Mouse (Mus musculus) forebrain, embryonic 15.5 days (tissue): ENCODE measurements around the gene Plcb1. TPM values are rescaled to one million over a fixed set of nuclear protein-coding genes. Genes with fewer than 3 reads are reported as not detected.

ENCODE experiments used
- ATAC-seq: fragments of 200-750 bp; cut with Nextera tagmentation; replicated peaks from 2 replicates; pipeline ENCODE4 v1.8.0; 2017; ENCODE audit warnings: mild to moderate bottlenecking, moderate TSS enrichment, moderate library complexity
- H3K27ac ChIP-seq: fragments of 300-500 bp; sonication (generic); replicated peaks from 2 replicates; pipeline ENCODE4 v1.5.1; 2015; ENCODE audit warnings: mild to moderate bottlenecking, inconsistent platforms
- H3K27me3 ChIP-seq: fragments of 300-500 bp; sonication (generic); 2 replicates; pipeline ENCODE4 v1.6.1; 2015; ENCODE audit warnings: inconsistent platforms
- H3K36me3 ChIP-seq: fragments of 300-500 bp; sonication (generic); 2 replicates; pipeline ENCODE4 v1.6.1; 2015; ENCODE audit warnings: mild to moderate bottlenecking, inconsistent platforms
- H3K4me1 ChIP-seq: fragments of 300-500 bp; sonication (generic); 2 replicates; pipeline ENCODE4 v1.6.1; 2015; ENCODE audit warnings: inconsistent platforms
- H3K4me2 ChIP-seq: fragments of 300-500 bp; sonication (generic); replicated peaks from 2 replicates; pipeline ENCODE4 v1.6.1; 2015; ENCODE audit warnings: mild to moderate bottlenecking, inconsistent platforms
- H3K4me3 ChIP-seq: fragments of 300-500 bp; sonication (generic); 2 replicates; pipeline ENCODE4 v1.5.1; 2015; ENCODE audit warnings: mild to moderate bottlenecking, inconsistent platforms
- H3K9ac ChIP-seq: fragments of 300-500 bp; sonication (generic); replicated peaks from 2 replicates; pipeline ENCODE4 v1.6.1; 2015; ENCODE audit warnings: mild to moderate bottlenecking, inconsistent platforms
- H3K9me3 ChIP-seq: fragments of 300-500 bp; sonication (generic); 2 replicates; pipeline ENCODE4 v1.6.1; 2016; ENCODE audit warnings: inconsistent platforms
- WGBS: fragments of 180-500 bp; shearing (Covaris S2); methylation state at CpG from one replicate; pipeline ENCODE4 v1.1.7; 2015; ENCODE audit warnings: mixed read lengths; 5-methylcytosine and 5-hydroxymethylcytosine counted together
- polyA plus RNA-seq: library from polyadenylated mRNA; unstranded; fragments of >200 nt; fragmentation: Nextera tagmentation; extraction: Ambion mirVana; gene quantifications from 2 replicates; pipeline ENCODE4 v1.2.1, GENCODE M21; 2015

Plcb1 gene
- polyA plus RNA-seq, 1 experiment from 2014 or later: 45.8 TPM

- H3K4me1 ChIP-seq: no peaks in the 10 kb centered on the region
- no peak overlapping the region for H3K9ac ChIP-seq
- no peaks in the 10 kb centered on the region for H3K27me3 ChIP-seq
- no peaks in the 10 kb centered on the region for H3K36me3 ChIP-seq
- no peaks in the 10 kb centered on the region for H3K9me3 ChIP-seq
- whole genome bisulfite sequencing: 81% methylated on average over 2 of the region's 2 CpGs
- no peak overlapping the region for H3K27ac ChIP-seq
- ATAC-seq: no peak
- H3K4me3 ChIP-seq: no peak overlapping the region
- no peak overlapping the region for H3K4me2 ChIP-seq
Measured at GRCm38 (mm10) chr2:134891207-134891606, 105.3 kb downstream of the Plcb1 start.

- H3K4me2 ChIP-seq: no peak overlapping the region
- no peak for ATAC-seq
- no peak overlapping the region for H3K4me3 ChIP-seq
- H3K4me1 ChIP-seq: no peaks in the 10 kb centered on the region
- no peaks in the 10 kb centered on the region for H3K36me3 ChIP-seq
- H3K9ac ChIP-seq: no peak overlapping the region
- no peak overlapping the region for H3K27ac ChIP-seq
- 68% methylated on average over 4 of the region's 4 CpGs for WGBS
- no peaks in the 10 kb centered on the region for H3K27me3 ChIP-seq
- no peaks in the 10 kb centered on the region for H3K9me3 ChIP-seq
Measured at GRCm38 (mm10) chr2:134894776-134895175, 108.9 kb downstream of the Plcb1 start.

GRCm38 (mm10) chr2:134896196-134896595 is 110.3 kb downstream of the Plcb1 start:
- ATAC-seq: no peak
- WGBS: 81% methylated on average over 3 of the region's 3 CpGs
- no peak overlapping the region for H3K9ac ChIP-seq

GRCm38 (mm10) chr2:134897083-134897482 is 111.2 kb downstream of the Plcb1 start:
- H3K27ac ChIP-seq: no peak overlapping the region
- no peak for ATAC-seq
- H3K4me2 ChIP-seq: no peak overlapping the region
- no peaks in the 10 kb centered on the region for H3K36me3 ChIP-seq
- 93% methylated on average over 5 of the region's 5 CpGs for WGBS
- H3K4me3 ChIP-seq: no peak overlapping the region
- H3K27me3 ChIP-seq: no peaks in the 10 kb centered on the region
- H3K4me1 ChIP-seq: no peaks in the 10 kb centered on the region
- no peaks in the 10 kb centered on the region for H3K9me3 ChIP-seq
- no peak overlapping the region for H3K9ac ChIP-seq

More at GRCm38 (mm10) chr2:134896196-134896595, 110.3 kb downstream of the Plcb1 start:
- Histone ChIP-seq H3K27me3 (no peaks in the 10 kb centered on the region), H3K4me3 (no peak overlapping the region), H3K9me3 (no peaks in the 10 kb centered on the region), H3K4me1 (no peaks in the 10 kb centered on the region), H3K4me2 (no peak overlapping the region), H3K36me3 (no peaks in the 10 kb centered on the region), H3K27ac (no peak overlapping the region)

- H3K9me3 ChIP-seq: no peaks in the 10 kb centered on the region
- H3K4me2 ChIP-seq: no peak overlapping the region
- no peak for ATAC-seq
- no peaks in the 10 kb centered on the region for H3K36me3 ChIP-seq
- no peak overlapping the region for H3K27ac ChIP-seq
- H3K27me3 ChIP-seq: no peaks in the 10 kb centered on the region
- no peak overlapping the region for H3K9ac ChIP-seq
- no peak overlapping the region for H3K4me3 ChIP-seq
- H3K4me1 ChIP-seq: no peaks in the 10 kb centered on the region
- WGBS: 93% methylated on average over 2 of the region's 2 CpGs
Measured at GRCm38 (mm10) chr2:134901521-134901920, 115.7 kb downstream of the Plcb1 start.

GRCm38 (mm10) chr2:134910882-134911281 is 125.0 kb downstream of the Plcb1 start:
- Histone ChIP-seq H3K4me2 (no peak overlapping the region), H3K9ac (no peak overlapping the region), H3K9me3 (no peaks in the 10 kb centered on the region), H3K4me1 (peaks cover 26% of the 10 kb centered on the region), H3K36me3 (no peaks in the 10 kb centered on the region), H3K4me3 (no peak overlapping the region), H3K27ac (peak overlapping the region; percentile 55), H3K27me3 (no peaks in the 10 kb centered on the region)
- peak; percentile 91 for ATAC-seq
- 3% methylated on average over 1 of the region's 1 CpGs for WGBS

- Histone ChIP-seq H3K4me1 (peaks cover 26% of the 10 kb centered on the region), H3K27ac (peak overlapping the region; percentile 55), H3K4me3 (no peak overlapping the region), H3K27me3 (no peaks in the 10 kb centered on the region), H3K36me3 (no peaks in the 10 kb centered on the region), H3K9ac (no peak overlapping the region), H3K9me3 (no peaks in the 10 kb centered on the region), H3K4me2 (no peak overlapping the region)
- WGBS: 87% methylated on average over 6 of the region's 6 CpGs
- no peak for ATAC-seq
Measured at GRCm38 (mm10) chr2:134911360-134911759, 125.5 kb downstream of the Plcb1 start.

- ATAC-seq: no peak
- Histone ChIP-seq H3K27ac (peak overlapping the region; percentile 22; the same call in 1 of the 2 replicates), H3K4me2 (no peak overlapping the region), H3K9ac (no peak overlapping the region), H3K4me1 (peaks cover 26% of the 10 kb centered on the region), H3K9me3 (no peaks in the 10 kb centered on the region), H3K27me3 (no peaks in the 10 kb centered on the region), H3K4me3 (no peak overlapping the region), H3K36me3 (no peaks in the 10 kb centered on the region)
- WGBS: 89% methylated on average over 2 of the region's 2 CpGs
Measured at GRCm38 (mm10) chr2:134912616-134913015, 126.7 kb downstream of the Plcb1 start.

GRCm38 (mm10) chr2:134913542-134913941 is 127.7 kb downstream of the Plcb1 start:
- WGBS: 76% methylated on average over 3 of the region's 3 CpGs
- Histone ChIP-seq H3K36me3 (no peaks in the 10 kb centered on the region), H3K27me3 (no peaks in the 10 kb centered on the region), H3K9ac (no peak overlapping the region), H3K4me2 (no peak overlapping the region), H3K27ac (peak overlapping the region; percentile 22; the same call in 1 of the 2 replicates), H3K9me3 (no peaks in the 10 kb centered on the region), H3K4me1 (peaks cover 26% of the 10 kb centered on the region), H3K4me3 (no peak overlapping the region)
- no peak for ATAC-seq

GRCm38 (mm10) chr2:134914091-134914550 is 128.3 kb downstream of the Plcb1 start:
- no peak overlapping the region for H3K4me3 ChIP-seq
- H3K4me2 ChIP-seq: no peak overlapping the region
- H3K36me3 ChIP-seq: no peaks in the 10 kb centered on the region
- H3K9ac ChIP-seq: no peak overlapping the region
- WGBS: 53% methylated on average over 2 of the region's 2 CpGs
- H3K27me3 ChIP-seq: no peaks in the 10 kb centered on the region
- H3K4me1 ChIP-seq: peaks cover 26% of the 10 kb centered on the region
- ATAC-seq: no peak; the same call in 1 of the 2 replicates
- no peaks in the 10 kb centered on the region for H3K9me3 ChIP-seq
- H3K27ac ChIP-seq: no peak overlapping the region

GRCm38 (mm10) chr2:134915035-134915434 is 129.2 kb downstream of the Plcb1 start:
- Histone ChIP-seq H3K27ac (no peak overlapping the region), H3K27me3 (no peaks in the 10 kb centered on the region), H3K4me1 (peaks cover 26% of the 10 kb centered on the region), H3K4me2 (no peak overlapping the region), H3K9me3 (no peaks in the 10 kb centered on the region), H3K4me3 (no peak overlapping the region), H3K9ac (no peak overlapping the region), H3K36me3 (no peaks in the 10 kb centered on the region)
- ATAC-seq: no peak
- WGBS: 78% methylated on average over 3 of the region's 3 CpGs

GRCm38 (mm10) chr2:134920611-134921280 is 134.9 kb downstream of the Plcb1 start:
- H3K4me2 ChIP-seq: no peak overlapping the region
- peaks cover 21% of the 10 kb centered on the region for H3K4me1 ChIP-seq
- H3K9ac ChIP-seq: no peak overlapping the region
- H3K27me3 ChIP-seq: no peaks in the 10 kb centered on the region
- peak overlapping the region; percentile 37; the same call in 1 of the 2 replicates for H3K27ac ChIP-seq
- no peaks in the 10 kb centered on the region for H3K36me3 ChIP-seq
- 76% methylated on average over 9 of the region's 9 CpGs for WGBS
- H3K4me3 ChIP-seq: no peak overlapping the region
- ATAC-seq: peak; percentile 33; the same call in 1 of the 2 replicates
- H3K9me3 ChIP-seq: no peaks in the 10 kb centered on the region
